Mouse (Mus musculus) Patski (cell line): ENCODE data around the gene Vezf1. TPM values are rescaled to one million over a fixed set of nuclear protein-coding genes. Genes with fewer than 3 reads are reported as not detected.

Experiments
- ATAC-seq: fragments of 100-300 bp; one replicate; pipeline ENCODE4 v1.8.0; 2021
- CTCF ChIA-PET: fragments of 350-600 bp; sonication (Branson Sonifier 250); formaldehyde crosslinking; loops from one replicate; lab custom pipeline; 2022; ENCODE audit warnings: inconsistent platforms; lab: Charles Lee
- POLR2A ChIA-PET: fragments of 350-600 bp; sonication (Branson Sonifier 250); formaldehyde crosslinking; loops from one replicate; lab custom pipeline; 2022; ENCODE audit warnings: antibody characterized with exemption, inconsistent platforms; lab: Charles Lee
- DNase-seq: peaks from one replicate; pipeline ENCODE4 v3.0.0-alpha.2; 2011; ENCODE audit warnings: low read depth, low spot score
- H3K27me3 ChIP-seq: fragments of 371-371 bp; one replicate; pipeline ENCODE4 v1.5.1; 2021
- CTCF ChIP-seq: fragments of 100-300 bp; IDR thresholded peaks from one replicate; pipeline ENCODE4 v1.5.1; 2021
- in situ Hi-C: fragments of 300-500 bp; cut with MboI; formaldehyde crosslinking; loops from 3 replicates; pipeline ENCODE4 v1.11.1; 2018; ENCODE audit warnings: low pct_unique_long_range_greater_than_20kb, mixed read lengths
- polyA plus RNA-seq: library from polyadenylated mRNA; unstranded; gene quantifications from one replicate; pipeline ENCODE4 v1.2.3, GENCODE M21; 2021

Vezf1 gene
- polyA plus RNA-seq, 1 experiment from 2014 or later: 56.7 TPM

GRCm38 (mm10) chr11:88068411-88069245 lies 549 bp downstream of the Vezf1 start:
- ChIA-PET POLR2A (interaction anchor here (0.7 to 3.1 kb wide), 5 partner anchors 9 to 199 kb away, joined by 3 to 20 read pairs (median 4); no protein-coding TSS in a partner anchor), CTCF (interaction anchor here (0.8 to 4.9 kb wide), 6 partner anchors 10 to 128 kb away, joined by 3 to 27 read pairs (median 8); no protein-coding TSS in a partner anchor)
- ATAC-seq: peak; percentile 58
- no peak for DNase-seq
- no peaks in the 10 kb centered on the region for H3K27me3 ChIP-seq
- TF ChIP-seq CTCF: no peak
- in situ Hi-C loops: no loop called here

GRCm38 (mm10) chr11:88069246-88069570 lies 1.1 kb downstream of the Vezf1 start:
- ATAC-seq: no peak
- CTCF ChIA-PET: interaction anchor here (0.6 to 4.9 kb wide), 8 partner anchors 10 to 127 kb away, joined by 3 to 27 read pairs (median 6); no protein-coding TSS in a partner anchor
- no peak for TF ChIP-seq CTCF
- POLR2A ChIA-PET: interaction anchor here (0.6 to 3.1 kb wide), 7 partner anchors 10 to 119 kb away, joined by 3 to 20 read pairs (median 4); no protein-coding TSS in a partner anchor
- no peaks in the 10 kb centered on the region for H3K27me3 ChIP-seq
- in situ Hi-C loops: no loop called here
- DNase-seq: no peak

- TF ChIP-seq CTCF: no peak
- DNase-seq (no peak), ATAC-seq (no peak)
- ChIA-PET POLR2A (interaction anchor here (0.6 to 3.1 kb wide), 10 partner anchors 9 to 134 kb away, joined by 3 to 20 read pairs (median 4); partner anchors contain the start of gene Mrps23), CTCF (interaction anchor here (1.0 to 4.9 kb wide), 14 partner anchors 11 to 153 kb away, joined by 3 to 27 read pairs (median 5); partner anchors contain the start of gene Mrps23)
- in situ Hi-C loops: no loop called here
- H3K27me3 ChIP-seq: no peaks in the 10 kb centered on the region
Observed at GRCm38 (mm10) chr11:88070392-88070791, 2.3 kb downstream of the Vezf1 start.

- ChIA-PET POLR2A (interaction anchor here (0.6 to 3.0 kb wide), 8 partner anchors 13 to 881 kb away, joined by 3 to 11 read pairs (median 4); partner anchors contain the start of gene Mrps23), CTCF (interaction anchor here (1.0 to 4.9 kb wide), 17 partner anchors 9 to 152 kb away, joined by 3 to 27 read pairs (median 4); partner anchors contain the start of gene Mrps23)
- no peak for TF ChIP-seq CTCF
- in situ Hi-C loops: no loop called here
- H3K27me3 ChIP-seq: no peaks in the 10 kb centered on the region
- no peak for DNase-seq
- no peak for ATAC-seq
Observed at GRCm38 (mm10) chr11:88071113-88071512, 3.0 kb downstream of the Vezf1 start.

- ChIA-PET CTCF (interaction anchor here (4.9 kb wide), 1 partner anchor 88 kb away, joined by 27 read pairs; no protein-coding TSS in a partner anchor), POLR2A (interaction anchor here (1.7 kb wide), 1 partner anchor 11 kb away, joined by 5 read pairs; no protein-coding TSS in a partner anchor)
- ATAC-seq (no peak), DNase-seq (no peak)
- no peak for TF ChIP-seq CTCF
- H3K27me3 ChIP-seq: no peaks in the 10 kb centered on the region
- in situ Hi-C loops: no loop called here
Observed at GRCm38 (mm10) chr11:88073343-88073875, 5.3 kb downstream of the Vezf1 start.

- ATAC-seq (no peak), DNase-seq (no peak)
- H3K27me3 ChIP-seq: no peaks in the 10 kb centered on the region
- peak; percentile 40 for TF ChIP-seq CTCF
- ChIA-PET CTCF (no interaction called here), POLR2A (no interaction called here)
- in situ Hi-C loops: no loop called here
Observed at GRCm38 (mm10) chr11:88075701-88076100, 7.6 kb downstream of the Vezf1 start.

- ChIA-PET POLR2A (no interaction called here), CTCF (no interaction called here)
- ATAC-seq: no peak
- DNase-seq: no peak
- in situ Hi-C loops: no loop called here
- H3K27me3 ChIP-seq: no peaks in the 10 kb centered on the region
- TF ChIP-seq CTCF: no peak
Observed at GRCm38 (mm10) chr11:88076394-88076793, 8.3 kb downstream of the Vezf1 start.

- in situ Hi-C loops: no loop called here
- ChIA-PET POLR2A (interaction anchor here (1.0 to 1.4 kb wide), 2 partner anchors 11 to 13 kb away, joined by 4 to 5 read pairs; no protein-coding TSS in a partner anchor), CTCF (interaction anchor here (0.6 to 1.9 kb wide), 5 partner anchors 8 to 104 kb away, joined by 3 to 6 read pairs (median 4); no protein-coding TSS in a partner anchor)
- H3K27me3 ChIP-seq: no peaks in the 10 kb centered on the region
- DNase-seq (no peak), ATAC-seq (no peak)
- TF ChIP-seq CTCF: no peak
Observed at GRCm38 (mm10) chr11:88083699-88084098, 15.6 kb downstream of the Vezf1 start.

GRCm38 (mm10) chr11:88086737-88087627 lies 18.9 kb downstream of the Vezf1 start:
- H3K27me3 ChIP-seq: no peaks in the 10 kb centered on the region
- TF ChIP-seq CTCF: no peak
- DNase-seq (no peak), ATAC-seq (peak; percentile 70)
- in situ Hi-C loops: no loop called here
- POLR2A ChIA-PET: no interaction called here
- CTCF ChIA-PET: interaction anchor here (1.0 to 1.4 kb wide), 3 partner anchors 16 to 109 kb away, joined by 3 to 9 read pairs (median 3); no protein-coding TSS in a partner anchor
